Mouse (Mus musculus) neural tube, embryonic 14.5 days (tissue): ENCODE data around the gene Gm43191. TPM values are rescaled to one million over a fixed set of nuclear protein-coding genes. Genes with fewer than 3 reads are reported as not detected.
"Not testable (repeated sequence)": the region's sequence is repeated elsewhere in the genome, so short reads cannot be mapped to it uniquely, and the experiment has no call there.

Source experiments
- ATAC-seq: fragments of 200-750 bp; cut with Nextera tagmentation; 2 replicates; pipeline ENCODE4 v1.8.0; 2017; ENCODE audit warnings: low read depth, mild to moderate bottlenecking, moderate TSS enrichment, moderate library complexity
- H3K27ac ChIP-seq: fragments of 300-500 bp; sonication (generic); 2 replicates; pipeline ENCODE4 v1.5.1; 2014; ENCODE audit warnings: low read depth, mild to moderate bottlenecking, control low read depth, low read length, moderate library complexity, mixed read lengths
- H3K27me3 ChIP-seq: fragments of 300-500 bp; sonication (generic); 2 replicates; pipeline ENCODE4 v1.6.1; 2014; ENCODE audit warnings: low read length; ENCODE audit not compliant: control insufficient read depth, insufficient read depth
- H3K36me3 ChIP-seq: fragments of 300-500 bp; sonication (generic); 2 replicates; pipeline ENCODE4 v1.6.1; 2014; ENCODE audit warnings: low read length, mixed read lengths; ENCODE audit not compliant: control insufficient read depth, insufficient read depth
- H3K4me1 ChIP-seq: fragments of 300-500 bp; sonication (generic); 2 replicates; pipeline ENCODE4 v1.6.1; 2014; ENCODE audit warnings: low read length; ENCODE audit not compliant: control insufficient read depth, insufficient read depth
- H3K4me2 ChIP-seq: fragments of 300-500 bp; sonication (generic); 2 replicates; pipeline ENCODE4 v1.6.1; 2014; ENCODE audit warnings: mild to moderate bottlenecking, low read depth, low read length, control low read depth
- H3K4me3 ChIP-seq: fragments of 300-500 bp; sonication (generic); 2 replicates; pipeline ENCODE4 v1.5.1; 2014; ENCODE audit warnings: low read depth, low read length, control low read depth, mixed read lengths
- H3K9ac ChIP-seq: fragments of 300-500 bp; sonication (generic); replicated peaks from 2 replicates; pipeline ENCODE4 v1.6.1; 2014; ENCODE audit warnings: low read depth, mild to moderate bottlenecking, control low read depth, low read length, mixed read lengths
- H3K9me3 ChIP-seq: fragments of 300-500 bp; sonication (generic); 2 replicates; pipeline ENCODE4 v1.6.1; 2016; ENCODE audit warnings: low read length; ENCODE audit not compliant: control insufficient read depth
- WGBS: fragments of 180-500 bp; shearing (Covaris S2); extraction: QIAGEN DNeasy Blood & Tissue Kit; methylation state at CpG from one replicate; pipeline ENCODE4 v1.1.7; 2014; 5-methylcytosine and 5-hydroxymethylcytosine counted together
- polyA plus RNA-seq: library from polyadenylated mRNA; unstranded; fragments of >200 nt; fragmentation: Nextera tagmentation; extraction: Ambion mirVana; gene quantifications from 2 replicates; pipeline ENCODE4 v1.2.1, GENCODE M21; 2014

Gene Gm43191
- polyA plus RNA-seq, 1 experiment from 2014 or later, result not detected

DNA sequence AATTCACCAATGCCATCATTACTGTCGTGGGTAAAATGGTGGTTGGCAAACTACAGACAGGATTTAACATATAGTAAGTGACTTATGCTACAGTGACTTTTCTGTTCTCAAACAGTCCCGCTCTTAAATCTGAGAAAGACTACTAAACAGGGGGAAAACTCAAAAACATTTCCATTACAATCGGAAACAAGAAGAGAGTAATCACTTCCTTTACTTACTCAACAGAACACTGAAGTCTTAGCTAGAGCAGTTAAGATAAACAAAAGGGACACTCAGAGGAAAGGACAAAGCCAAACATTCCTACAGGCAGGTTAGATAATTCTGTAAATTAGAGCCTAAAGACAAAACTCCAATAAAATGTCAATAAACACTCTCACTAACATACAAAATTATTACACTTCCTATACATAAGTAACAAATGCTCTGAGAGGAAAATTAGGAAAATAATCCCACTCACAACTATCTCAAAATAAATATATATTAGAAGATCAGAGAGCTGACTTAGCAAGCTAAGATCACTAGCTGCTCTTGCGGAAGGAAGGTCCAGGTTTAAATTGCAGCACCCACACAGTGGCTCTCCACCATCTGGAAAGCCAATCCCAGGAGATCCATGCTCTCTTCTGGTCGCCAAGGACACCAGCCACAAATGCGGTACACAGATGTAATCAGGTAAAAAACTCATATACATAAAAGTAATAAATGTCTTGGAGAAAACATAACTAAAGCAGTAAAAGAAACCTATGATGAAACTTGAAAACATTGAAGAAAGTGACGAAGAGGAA is 24.7 kb downstream of the Gm43191 start:
- no peak overlapping the region for H3K4me2 ChIP-seq
- H3K27ac ChIP-seq, result no peak overlapping the region
- 59% methylated on average over 7 of the region's 7 CpGs for WGBS
- H3K4me1 ChIP-seq, result peaks cover 9% of the 10 kb centered on the region; the same call in 1 of the 2 replicates
- no peaks in the 10 kb centered on the region for H3K9me3 ChIP-seq
- H3K27me3 ChIP-seq, result no peaks in the 10 kb centered on the region
- H3K36me3 ChIP-seq, result no peaks in the 10 kb centered on the region
- no peak overlapping the region for H3K4me3 ChIP-seq
- ATAC-seq, result no peak
- H3K9ac ChIP-seq, result no peak overlapping the region

DNA sequence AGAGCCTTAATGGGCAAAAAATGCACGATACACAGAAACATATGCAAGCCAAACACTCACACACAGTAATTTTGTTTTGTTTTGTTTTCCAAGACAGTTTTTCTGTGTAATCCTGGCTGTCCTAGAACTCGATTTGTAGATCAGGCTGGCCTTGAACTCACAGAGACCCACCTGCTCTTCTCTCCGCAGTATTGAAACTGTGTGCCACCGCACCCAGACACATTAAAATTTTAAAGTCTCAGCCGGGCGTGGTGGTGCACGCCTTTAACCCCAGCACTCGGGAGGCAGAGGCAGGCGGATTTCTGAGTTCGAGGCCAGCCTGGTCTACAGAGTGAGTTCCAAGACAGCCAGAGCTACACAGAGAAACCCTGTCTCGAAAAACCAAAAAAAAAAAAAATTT is 27.0 kb downstream of the Gm43191 start:
- H3K9me3 ChIP-seq, H3K36me3 ChIP-seq, H3K9ac ChIP-seq, H3K27me3 ChIP-seq, ATAC-seq, H3K27ac ChIP-seq, H3K4me3 ChIP-seq, H3K4me1 ChIP-seq, H3K4me2 ChIP-seq: not testable (repeated sequence)
- WGBS, result 93% methylated on average over 11 of the region's 11 CpGs

GRCm38 (mm10) chr3:116653278-116653945 is 27.6 kb downstream of the Gm43191 start:
- H3K4me2 ChIP-seq, result no peak overlapping the region
- no peak overlapping the region for H3K4me3 ChIP-seq
- WGBS, result 68% methylated on average over 5 of the region's 5 CpGs
- no peaks in the 10 kb centered on the region for H3K36me3 ChIP-seq
- H3K27ac ChIP-seq, result no peak overlapping the region
- ATAC-seq, result 0 out of 2 replicates have a peak, but pooled peaks have one; percentile 38
- no peak overlapping the region for H3K9ac ChIP-seq
- peaks cover 3% of the 10 kb centered on the region; the same call in 1 of the 2 replicates for H3K4me1 ChIP-seq
- H3K9me3 ChIP-seq, result no peaks in the 10 kb centered on the region
- no peaks in the 10 kb centered on the region for H3K27me3 ChIP-seq

DNA sequence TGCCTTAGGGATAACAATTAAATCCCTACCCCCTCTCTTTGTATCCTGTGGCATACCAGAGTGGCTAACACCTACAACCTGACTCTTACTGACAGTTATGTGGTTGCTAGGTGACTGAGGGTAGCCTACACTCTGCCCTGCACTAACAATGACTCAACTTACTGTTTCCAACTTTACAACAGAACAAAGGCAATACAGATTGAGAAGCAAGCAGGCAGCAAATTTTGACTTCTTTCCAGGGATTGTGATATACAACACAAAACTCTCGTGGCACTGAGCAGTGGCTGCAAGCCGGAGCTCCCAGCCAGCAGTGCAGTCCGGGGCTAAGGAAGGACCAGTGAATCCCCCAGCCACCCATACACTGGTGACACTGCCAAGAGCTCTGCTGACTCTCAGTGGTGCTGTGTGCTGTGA is 29.0 kb downstream of the Gm43191 start:
- Histone ChIP-seq H3K4me2 (no peak overlapping the region), H3K27ac (no peak overlapping the region), H3K9ac (no peak overlapping the region), H3K36me3 (no peaks in the 10 kb centered on the region), H3K27me3 (no peaks in the 10 kb centered on the region), H3K4me3 (no peak overlapping the region), H3K4me1 (peaks cover 3% of the 10 kb centered on the region; the same call in 1 of the 2 replicates), H3K9me3 (no peaks in the 10 kb centered on the region)
- WGBS, result 49% methylated on average over 3 of the region's 3 CpGs
- ATAC-seq, result 0 out of 2 replicates have a peak, but pooled peaks have one; percentile 39

GRCm38 (mm10) chr3:116650698-116651097 is 30.4 kb downstream of the Gm43191 start:
- Histone ChIP-seq H3K27me3 (no peaks in the 10 kb centered on the region), H3K4me2 (no peak overlapping the region), H3K4me1 (no peaks in the 10 kb centered on the region), H3K9ac (no peak overlapping the region), H3K9me3 (no peaks in the 10 kb centered on the region), H3K4me3 (no peak overlapping the region), H3K27ac (no peak overlapping the region), H3K36me3 (peaks cover 12% of the 10 kb centered on the region)
- ATAC-seq, result no peak
- 97% methylated on average over 9 of the region's 9 CpGs for WGBS

- Histone ChIP-seq H3K4me1 (no peaks in the 10 kb centered on the region), H3K27ac (no peak overlapping the region), H3K9ac (no peak overlapping the region), H3K4me2 (no peak overlapping the region), H3K9me3 (no peaks in the 10 kb centered on the region), H3K27me3 (no peaks in the 10 kb centered on the region), H3K36me3 (peaks cover 19% of the 10 kb centered on the region), H3K4me3 (no peak overlapping the region)
- no peak for ATAC-seq
- 95% methylated on average over 7 of the region's 7 CpGs for WGBS
Observed at GRCm38 (mm10) chr3:116648805-116649204, 32.3 kb downstream of the Gm43191 start.

DNA sequence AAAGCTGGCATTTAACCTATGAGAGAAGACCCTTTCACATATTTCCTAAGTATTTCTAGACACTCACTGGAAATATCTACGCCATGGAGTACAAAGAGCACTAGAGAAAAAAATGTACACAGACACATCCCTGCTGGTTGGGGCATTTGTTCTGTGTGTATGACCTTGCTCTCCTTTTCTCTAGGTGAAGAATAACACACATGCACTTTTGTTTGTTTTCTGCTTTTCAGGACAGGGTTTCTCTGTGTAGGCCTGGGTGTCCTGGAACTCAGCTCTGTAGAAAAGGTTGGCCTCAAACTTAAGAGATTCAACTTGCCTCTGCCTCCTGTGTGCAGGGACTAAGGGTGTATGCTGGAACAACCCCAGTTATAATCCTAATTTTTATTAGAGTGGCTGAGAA is 34.7 kb downstream of the Gm43191 start:
- Histone ChIP-seq H3K27ac (no peak overlapping the region), H3K36me3 (peaks cover 25% of the 10 kb centered on the region), H3K4me2 (no peak overlapping the region), H3K9ac (no peak overlapping the region), H3K4me3 (no peak overlapping the region), H3K27me3 (no peaks in the 10 kb centered on the region), H3K9me3 (no peaks in the 10 kb centered on the region), H3K4me1 (no peaks in the 10 kb centered on the region)
- ATAC-seq, result no peak
- 95% methylated on average over 1 of the region's 1 CpGs for WGBS

DNA sequence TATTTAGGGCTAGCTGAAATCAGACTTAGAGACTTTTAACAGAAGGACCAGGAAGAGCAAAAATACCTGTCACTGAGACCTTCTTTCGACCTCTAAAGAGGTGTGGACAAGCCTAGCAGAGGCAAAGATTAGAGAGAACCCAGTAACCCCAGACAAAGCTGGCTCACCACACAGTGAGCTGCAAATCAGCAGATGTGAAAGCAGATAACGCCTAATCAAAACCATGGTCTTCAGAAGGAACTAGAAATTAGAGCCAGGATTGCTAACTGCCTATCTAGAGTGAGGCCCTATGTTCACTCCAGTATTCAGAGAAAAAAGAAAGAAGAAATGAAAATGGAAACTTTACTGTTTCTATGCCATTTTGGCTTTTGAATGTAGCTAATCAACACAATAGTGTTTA is 38.7 kb downstream of the Gm43191 start:
- 97% methylated on average over 2 of the region's 2 CpGs for WGBS
- Histone ChIP-seq H3K4me2 (no peak overlapping the region), H3K27ac (no peak overlapping the region), H3K36me3 (peaks cover 50% of the 10 kb centered on the region), H3K9ac (no peak overlapping the region), H3K4me1 (no peaks in the 10 kb centered on the region), H3K27me3 (no peaks in the 10 kb centered on the region), H3K9me3 (no peaks in the 10 kb centered on the region), H3K4me3 (no peak overlapping the region)
- ATAC-seq, result no peak

- Histone ChIP-seq H3K9ac (no peak overlapping the region), H3K27me3 (no peaks in the 10 kb centered on the region), H3K4me2 (no peak overlapping the region), H3K27ac (no peak overlapping the region), H3K4me3 (no peak overlapping the region), H3K9me3 (no peaks in the 10 kb centered on the region), H3K4me1 (no peaks in the 10 kb centered on the region), H3K36me3 (peaks cover 50% of the 10 kb centered on the region)
- ATAC-seq, result no peak
- WGBS, result 93% methylated on average over 6 of the region's 6 CpGs
Observed at GRCm38 (mm10) chr3:116641811-116642371, 39.2 kb downstream of the Gm43191 start.
